Mouse (Mus musculus) kidney, embryonic 16.5 days (tissue): ENCODE data around the gene Cemip2. TPM values are rescaled to one million over a fixed set of nuclear protein-coding genes. Genes with fewer than 3 reads are reported as not detected.

ENCODE experiments used
- ATAC-seq: fragments of 200-750 bp; cut with Nextera tagmentation; 2 replicates; pipeline ENCODE4 v1.8.0; 2017; ENCODE audit warnings: moderate TSS enrichment; ENCODE audit not compliant: low FRiP score, low TSS enrichment
- H3K27ac ChIP-seq: fragments of 300-500 bp; sonication (generic); 2 replicates; pipeline ENCODE4 v1.5.1; 2014; ENCODE audit warnings: low read length
- H3K27me3 ChIP-seq: fragments of 300-500 bp; sonication (generic); 2 replicates; pipeline ENCODE4 v1.6.1; 2014; ENCODE audit warnings: low read length, control low read depth, mixed read lengths; ENCODE audit not compliant: insufficient read depth
- H3K36me3 ChIP-seq: fragments of 300-500 bp; sonication (generic); 2 replicates; pipeline ENCODE4 v1.6.1; 2014; ENCODE audit warnings: low read length, control low read depth, mixed read lengths; ENCODE audit not compliant: insufficient read depth
- H3K4me1 ChIP-seq: fragments of 300-500 bp; sonication (generic); 2 replicates; pipeline ENCODE4 v1.6.1; 2014; ENCODE audit warnings: low read length, control low read depth, mixed read lengths; ENCODE audit not compliant: insufficient read depth
- H3K4me2 ChIP-seq: fragments of 300-500 bp; sonication (generic); replicated peaks from 2 replicates; pipeline ENCODE4 v1.6.1; 2014; ENCODE audit warnings: low read depth, low read length
- H3K4me3 ChIP-seq: fragments of 300-500 bp; sonication (generic); 2 replicates; pipeline ENCODE4 v1.5.1; 2014; ENCODE audit warnings: mild to moderate bottlenecking, low read length
- H3K9ac ChIP-seq: fragments of 300-500 bp; sonication (generic); replicated peaks from 2 replicates; pipeline ENCODE4 v1.6.1; 2014; ENCODE audit warnings: low read length
- H3K9me3 ChIP-seq: fragments of 300-500 bp; sonication (generic); 2 replicates; pipeline ENCODE4 v1.6.1; 2016; ENCODE audit warnings: low read length, control low read depth
- WGBS: fragments of 180-500 bp; shearing (Covaris S2); extraction: QIAGEN DNeasy Blood & Tissue Kit; methylation state at CpG from one replicate; pipeline ENCODE4 v1.1.7; 2014; 5-methylcytosine and 5-hydroxymethylcytosine counted together
- polyA plus RNA-seq: library from polyadenylated mRNA; unstranded; fragments of >200 nt; fragmentation: Nextera tagmentation; extraction: Ambion mirVana; gene quantifications from 2 replicates; pipeline ENCODE4 v1.2.1, GENCODE M21; 2015

The Cemip2 gene
- polyA plus RNA-seq, 1 experiment from 2014 or later: 22.9 TPM

DNA sequence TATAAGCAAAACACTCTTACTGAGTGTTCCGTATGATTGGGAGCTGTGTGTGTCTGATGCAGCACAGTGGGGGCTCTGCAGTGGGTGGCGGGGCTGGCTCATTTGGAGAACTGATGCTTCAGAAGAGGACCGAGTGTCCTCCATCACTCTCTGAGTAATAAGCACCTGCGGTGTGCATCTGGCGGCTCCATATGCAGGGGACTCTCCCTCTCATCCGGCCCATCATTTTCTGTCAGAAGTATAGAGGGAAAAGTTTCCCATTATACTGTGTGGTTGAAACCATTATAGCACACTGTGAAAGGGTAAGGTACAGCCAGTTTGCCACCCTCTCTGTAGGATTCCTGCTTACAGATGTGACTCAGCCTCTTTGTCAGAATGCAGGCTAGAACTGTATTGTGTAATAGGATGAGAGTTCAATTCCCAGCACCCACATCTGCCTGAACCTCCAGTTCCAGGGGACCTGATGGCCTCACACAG is 8.9 kb downstream of the Cemip2 start:
- WGBS: 92% methylated on average over 6 of the region's 6 CpGs

GRCm38 (mm10) chr19:21788999-21789398 is 10.9 kb downstream of the Cemip2 start:
- Histone ChIP-seq H3K4me3 (no peak overlapping the region), H3K27me3 (no peaks in the 10 kb centered on the region), H3K4me1 (peaks cover 28% of the 10 kb centered on the region), H3K9me3 (no peaks in the 10 kb centered on the region), H3K9ac (no peak overlapping the region), H3K4me2 (no peak overlapping the region), H3K27ac (0 out of 2 replicates have a peak overlapping the region, but pooled peaks have one; percentile 50), H3K36me3 (peaks cover 12% of the 10 kb centered on the region)
- WGBS: 38% methylated on average over 8 of the region's 8 CpGs
- no peak for ATAC-seq

More for the DNA sequence above, 8.9 kb downstream of the Cemip2 start:
- Histone ChIP-seq H3K9ac (no peak overlapping the region), H3K4me3 (no peak overlapping the region), H3K27ac (no peak overlapping the region), H3K4me2 (no peak overlapping the region), H3K36me3 (no peaks in the 10 kb centered on the region), H3K4me1 (peaks cover 37% of the 10 kb centered on the region), H3K27me3 (no peaks in the 10 kb centered on the region), H3K9me3 (no peaks in the 10 kb centered on the region)
- no peak for ATAC-seq

DNA sequence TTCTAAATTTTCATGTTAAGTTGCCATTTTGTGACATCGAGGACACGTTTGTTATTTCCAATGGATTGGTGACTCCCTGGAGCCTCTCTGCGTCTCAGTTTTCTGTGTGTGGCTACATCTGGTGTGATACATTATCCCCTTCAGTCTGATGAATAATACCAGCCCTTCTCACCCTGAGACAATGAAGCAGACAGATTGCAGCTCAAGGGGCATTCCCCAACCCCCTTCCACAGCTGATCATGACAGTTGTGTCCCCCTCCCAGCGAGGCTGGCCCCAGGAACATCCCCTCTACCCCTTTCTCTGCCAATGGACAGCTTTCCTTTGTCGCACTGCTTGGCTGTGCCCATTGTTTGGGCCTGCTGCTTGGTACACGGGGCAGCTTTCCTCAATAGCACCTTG is 11.5 kb downstream of the Cemip2 start:
- no peak overlapping the region for H3K4me3 ChIP-seq
- no peak overlapping the region for H3K4me2 ChIP-seq
- WGBS: 39% methylated on average over 6 of the region's 6 CpGs
- H3K27ac ChIP-seq: no peak overlapping the region
- peaks cover 19% of the 10 kb centered on the region for H3K36me3 ChIP-seq
- no peak overlapping the region for H3K9ac ChIP-seq
- ATAC-seq: no peak
- H3K27me3 ChIP-seq: no peaks in the 10 kb centered on the region
- H3K9me3 ChIP-seq: no peaks in the 10 kb centered on the region
- peaks cover 21% of the 10 kb centered on the region for H3K4me1 ChIP-seq

DNA sequence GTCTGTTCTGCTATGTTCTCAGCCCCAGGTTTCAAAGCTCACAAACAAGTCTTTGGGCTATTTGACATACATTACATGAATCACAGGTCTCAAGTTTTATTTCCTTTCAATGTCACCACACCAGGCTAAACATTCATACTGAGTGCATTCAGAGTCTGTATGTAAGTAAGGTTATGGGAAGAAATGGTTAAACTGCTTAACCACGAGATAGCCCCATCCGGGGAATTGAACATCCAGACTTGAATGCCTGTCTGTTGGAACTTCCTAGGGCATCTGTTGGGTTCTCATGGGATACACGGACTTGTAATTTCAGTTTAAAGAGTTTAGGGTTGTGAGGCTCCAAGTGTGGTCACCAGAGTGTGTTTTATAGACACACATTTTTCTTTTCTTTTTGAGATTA is 13.2 kb downstream of the Cemip2 start:
- H3K36me3 ChIP-seq: peaks cover 24% of the 10 kb centered on the region

DNA sequence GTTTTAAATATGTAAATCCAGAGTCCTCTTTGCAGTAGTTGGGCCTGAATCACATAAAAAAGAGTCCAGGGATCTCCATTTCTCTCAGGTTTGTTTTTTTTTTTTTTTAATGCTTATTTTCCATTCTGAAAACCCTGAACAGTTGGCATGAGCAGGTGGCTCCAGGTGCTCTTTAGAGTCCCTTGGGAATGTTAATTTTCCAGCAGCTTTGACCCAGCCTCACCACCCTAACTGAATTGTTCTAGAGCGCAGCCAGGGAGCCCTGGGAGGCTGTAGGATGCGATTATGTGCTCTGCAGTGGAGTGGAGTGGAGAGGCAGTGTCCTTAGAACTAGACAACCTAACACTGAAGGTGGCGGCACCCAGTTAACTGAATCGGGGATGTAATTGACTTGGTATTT is 13.7 kb downstream of the Cemip2 start:
- no peaks in the 10 kb centered on the region for H3K9me3 ChIP-seq
- no peak for ATAC-seq
- H3K9ac ChIP-seq: no peak overlapping the region
- H3K4me2 ChIP-seq: no peak overlapping the region
- H3K36me3 ChIP-seq: peaks cover 24% of the 10 kb centered on the region
- H3K4me3 ChIP-seq: no peak overlapping the region
- no peaks in the 10 kb centered on the region for H3K27me3 ChIP-seq
- WGBS: 90% methylated on average over 4 of the region's 4 CpGs
- H3K4me1 ChIP-seq: peaks cover 9% of the 10 kb centered on the region; the same call in 1 of the 2 replicates
- H3K27ac ChIP-seq: no peak overlapping the region

More for the DNA sequence above, 13.2 kb downstream of the Cemip2 start:
- no peaks in the 10 kb centered on the region for H3K9me3 ChIP-seq
- no peak overlapping the region for H3K4me2 ChIP-seq
- H3K4me3 ChIP-seq: no peak overlapping the region
- no peaks in the 10 kb centered on the region for H3K27me3 ChIP-seq
- no peak overlapping the region for H3K27ac ChIP-seq
- H3K9ac ChIP-seq: no peak overlapping the region
- H3K4me1 ChIP-seq: peaks cover 9% of the 10 kb centered on the region; the same call in 1 of the 2 replicates
- WGBS: 91% methylated on average over 3 of the region's 3 CpGs
- no peak for ATAC-seq

GRCm38 (mm10) chr19:21792587-21793175 is 14.5 kb downstream of the Cemip2 start:
- ATAC-seq: no peak
- Histone ChIP-seq H3K4me2 (no peak overlapping the region), H3K27ac (no peak overlapping the region), H3K9me3 (no peaks in the 10 kb centered on the region), H3K9ac (no peak overlapping the region), H3K36me3 (peaks cover 31% of the 10 kb centered on the region), H3K4me1 (peaks cover 9% of the 10 kb centered on the region; the same call in 1 of the 2 replicates), H3K27me3 (no peaks in the 10 kb centered on the region), H3K4me3 (no peak overlapping the region)
- WGBS: 89% methylated on average over 26 of the region's 26 CpGs

- peaks cover 44% of the 10 kb centered on the region for H3K36me3 ChIP-seq
- no peak overlapping the region for H3K4me2 ChIP-seq
- no peak overlapping the region for H3K4me3 ChIP-seq
- H3K9me3 ChIP-seq: no peaks in the 10 kb centered on the region
- WGBS: 89% methylated on average over 3 of the region's 3 CpGs
- no peaks in the 10 kb centered on the region for H3K27me3 ChIP-seq
- no peak overlapping the region for H3K27ac ChIP-seq
- H3K4me1 ChIP-seq: 0 out of 2 replicates have a peak, but pooled peaks cover 2% of the 10 kb centered on the region
- no peak overlapping the region for H3K9ac ChIP-seq
- ATAC-seq: no peak
Observed at GRCm38 (mm10) chr19:21794569-21794968, 16.4 kb downstream of the Cemip2 start.

DNA sequence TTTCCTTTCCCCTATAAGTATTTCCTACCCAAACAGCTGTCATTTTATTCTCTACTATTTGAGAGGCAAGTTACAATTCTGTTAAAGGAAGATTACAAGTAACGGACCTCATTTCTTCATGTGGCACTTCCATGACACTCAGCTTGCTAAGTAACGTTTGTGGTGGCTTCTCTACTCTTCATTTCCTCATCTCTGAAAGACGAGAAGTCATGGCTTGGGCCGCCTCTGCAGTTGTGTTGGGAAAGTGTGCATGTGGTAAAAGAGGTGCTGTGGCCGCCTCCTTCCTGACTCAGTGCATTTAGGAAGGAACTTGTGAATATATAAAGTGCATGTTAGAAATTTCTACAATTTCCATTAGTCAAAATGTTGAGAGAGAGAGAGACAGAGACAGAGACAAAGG is 18.2 kb downstream of the Cemip2 start:
- Histone ChIP-seq H3K4me3 (no peak overlapping the region), H3K27me3 (no peaks in the 10 kb centered on the region), H3K9me3 (no peaks in the 10 kb centered on the region), H3K4me2 (no peak overlapping the region), H3K9ac (no peak overlapping the region), H3K36me3 (peaks cover 56% of the 10 kb centered on the region), H3K4me1 (0 out of 2 replicates have a peak, but pooled peaks cover 4% of the 10 kb centered on the region), H3K27ac (no peak overlapping the region)
- no peak for ATAC-seq
- WGBS: 81% methylated on average over 5 of the region's 5 CpGs

- no peak overlapping the region for H3K27ac ChIP-seq
Observed at GRCm38 (mm10) chr19:21798700-21799099, 20.6 kb downstream of the Cemip2 start.

More at GRCm38 (mm10) chr19:21798700-21799099, 20.6 kb downstream of the Cemip2 start:
- Histone ChIP-seq H3K4me1 (0 out of 2 replicates have a peak, but pooled peaks cover 4% of the 10 kb centered on the region), H3K4me3 (no peak overlapping the region), H3K36me3 (peaks cover 65% of the 10 kb centered on the region), H3K27me3 (no peaks in the 10 kb centered on the region), H3K4me2 (no peak overlapping the region), H3K9me3 (no peaks in the 10 kb centered on the region), H3K9ac (no peak overlapping the region)
- ATAC-seq: no peak
- WGBS: 81% methylated on average over 3 of the region's 3 CpGs
